Mouse (Mus musculus) heart, postnatal 0 days (tissue): ENCODE measurements around the gene Zfp746.

Source experiments
- CTCF ChIP-seq: IDR thresholded peaks from 2 replicates; pipeline ENCODE4 v1.5.1; 2016; ENCODE audit warnings: antibody characterized with exemption, control low read depth, low read depth
- EP300 ChIP-seq: IDR thresholded peaks from 2 replicates; pipeline ENCODE4 v1.6.1; 2016; ENCODE audit warnings: antibody characterized with exemption, low read depth

DNA sequence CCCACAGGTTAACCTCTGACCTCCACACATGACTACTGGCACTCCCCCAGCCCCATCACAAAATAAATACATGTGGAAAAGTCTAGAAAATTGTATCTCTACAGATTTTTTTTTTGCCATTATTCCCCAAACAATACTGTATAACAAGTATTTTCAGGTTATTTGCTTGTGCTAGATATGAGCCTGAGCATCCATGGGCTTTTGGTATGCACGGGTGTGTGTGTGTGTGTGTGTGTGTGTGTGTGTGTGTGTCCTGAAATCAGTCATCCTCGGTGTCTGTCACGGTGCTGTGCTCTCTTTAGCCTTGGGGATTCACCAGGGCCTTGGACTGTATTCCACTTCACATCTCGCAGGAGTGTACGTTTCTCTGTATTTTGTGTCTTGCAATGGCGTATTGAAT, 34.3 kb downstream of the Zfp746 start:
- TF ChIP-seq CTCF (no peak), EP300 (no peak)
